Mouse (Mus musculus): Measurements from ENCODE around the gene Clec2i.
"Not testable (repeated sequence)": the region's sequence is repeated elsewhere in the genome, so short reads cannot be mapped to it uniquely, and the experiment has no call there.

The Clec2i gene

GRCm38 (mm10) chr6:128934081-128934480 lies 46.7 kb downstream of the Clec2i start, which contains the start of gene Clec2g:
Clec2g (plus strand) TSS chr6:128934381.
- in situ Hi-C loops (cut with MboI; ENCODE audit: low pct_unique_long_range_greater_than_20kb in 1 of 2, low sequenced_read_pairs in 2 of 2, unreplicated experiment in 1 of 2) = not testable (repeated sequence)

- in situ Hi-C loops (cut with MboI; ENCODE audit: low pct_unique_long_range_greater_than_20kb in 1 of 2, low sequenced_read_pairs in 2 of 2, unreplicated experiment in 1 of 2) = not testable (repeated sequence)
Observed at GRCm38 (mm10) chr6:128935889-128936665, 48.7 kb downstream of the Clec2i start.

GRCm38 (mm10) chr6:128941646-128942421 lies 54.4 kb downstream of the Clec2i start:
- in situ Hi-C loops (cut with MboI; ENCODE audit: low pct_unique_long_range_greater_than_20kb in 1 of 2, low sequenced_read_pairs in 2 of 2, unreplicated experiment in 1 of 2) = no loop called here

- in situ Hi-C loops (cut with MboI; ENCODE audit: low pct_unique_long_range_greater_than_20kb in 1 of 2, low sequenced_read_pairs in 2 of 2, unreplicated experiment in 1 of 2) = no loop called here
Observed at GRCm38 (mm10) chr6:128945564-128945963, 58.2 kb downstream of the Clec2i start.
